9 mouse cellular contexts compared by ENCODE assay signal in the genomic region with DNA sequence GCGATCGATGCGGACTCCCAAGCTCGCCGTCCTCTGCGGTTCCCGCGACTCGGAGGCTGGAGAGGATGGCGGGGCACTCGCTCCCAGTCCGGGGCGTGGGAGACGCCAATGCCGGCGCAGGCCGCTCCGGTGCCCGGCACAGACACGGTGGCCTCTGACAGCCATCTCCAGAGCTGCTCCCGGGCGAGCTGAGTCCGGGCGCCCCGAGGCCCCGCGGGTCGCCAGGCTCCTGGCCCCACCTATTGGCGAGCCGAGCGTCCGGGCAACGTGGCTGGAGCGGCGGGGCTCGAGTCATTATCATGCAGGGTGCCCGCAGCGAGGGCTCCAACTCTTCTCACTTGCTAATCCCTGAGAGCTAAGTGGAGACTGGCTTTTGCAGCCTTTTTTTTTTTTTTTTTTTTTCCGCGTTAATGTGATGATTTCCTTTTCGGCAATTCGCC. TPM values are rescaled to one million over a fixed set of nuclear protein-coding genes. Genes with fewer than 3 reads are reported as not detected.
DNase-seq lines count a peak whose midpoint lies in the region; ATAC-seq lines count a peak whose summit lies in the region.
"Had no signal": no experiment of that assay in that cellular context is flagged by ENCODE, and none has a peak within 500 bp of the region (broad histone marks: within the 10 kb centered on the region; RNA-seq: fewer than 3 reads in every experiment).

No protein-coding gene starts in this region.

- H3K36me3 ChIP-seq in heart, embryonic 10.5 days, result no peaks in the 10 kb centered on the region
- H3K36me3 ChIP-seq in forebrain, embryonic 13.5 days (ENCODE audit: poor library complexity, severe bottlenecking), result no peaks in the 10 kb centered on the region
- no peaks in the 10 kb centered on the region for H3K36me3 ChIP-seq in hindbrain, embryonic 16.5 days (ENCODE audit: control insufficient read depth, insufficient read depth, low read length)
- no peaks in the 10 kb centered on the region for H3K36me3 ChIP-seq in limb, embryonic 13.5 days
- no peaks in the 10 kb centered on the region for H3K36me3 ChIP-seq in neural tube, embryonic 15.5 days

- intact Hi-C loops in heart, postnatal 36 days (cut with DNase I), result no loop called here

- peak; percentile 77 for DNase-seq in heart, embryonic 10.5 days (ENCODE audit: low spot score)
- no peak for DNase-seq in heart, postnatal 36 days
- DNase-seq in cerebellum, adult 11-12 months, result peak; percentile 83

- ATAC-seq in forebrain, embryonic 13.5 days, result peak; percentile 66
- ATAC-seq in hindbrain, embryonic 16.5 days, result peak; percentile 74
- ATAC-seq in limb, embryonic 13.5 days (ENCODE audit: low FRiP score, low read depth), result peak; percentile 26; the same call in 1 of the 2 replicates
- peak; percentile 55 for ATAC-seq in neural tube, embryonic 15.5 days (ENCODE audit: low FRiP score)
- ATAC-seq in megakaryocyte progenitor cell, adult 5-6 weeks (replicated peaks; ENCODE audit: poor library complexity), result no peak

- H3K27me3 ChIP-seq in heart, embryonic 10.5 days (ENCODE audit: insufficient read depth, poor library complexity, severe bottlenecking), result peaks cover 16% of the 10 kb centered on the region; the same call in 1 of the 2 replicates
- peaks cover 13% of the 10 kb centered on the region for H3K27me3 ChIP-seq in forebrain, embryonic 13.5 days
- H3K27me3 ChIP-seq in hindbrain, embryonic 16.5 days (replicated peaks; ENCODE audit: control insufficient read depth, insufficient read depth, low read length), result no peaks in the 10 kb centered on the region
- H3K27me3 ChIP-seq in limb, embryonic 13.5 days, result peaks cover 60% of the 10 kb centered on the region
- H3K27me3 ChIP-seq in neural tube, embryonic 15.5 days (replicated peaks), result no peaks in the 10 kb centered on the region

- peak overlapping the region; percentile 72 for H3K27ac ChIP-seq in heart, embryonic 10.5 days
- H3K27ac ChIP-seq in forebrain, embryonic 13.5 days, result no peak overlapping the region
- peak overlapping the region; percentile 92 for H3K27ac ChIP-seq in hindbrain, embryonic 16.5 days (ENCODE audit: low read depth, low read length)
- H3K27ac ChIP-seq in limb, embryonic 13.5 days, result no peak overlapping the region
- H3K27ac ChIP-seq in neural tube, embryonic 15.5 days (replicated peaks), result peak overlapping the region; percentile 83

- WGBS in heart, embryonic 10.5 days, result under 1% methylated on average over 42 of the region's 42 CpGs
- 0% methylated on average over 42 of the region's 42 CpGs for WGBS in forebrain, embryonic 13.5 days
- WGBS in hindbrain, embryonic 16.5 days, result under 1% methylated on average over 42 of the region's 42 CpGs
- under 1% methylated on average over 41 of the region's 42 CpGs for WGBS in limb, embryonic 13.5 days
- under 1% methylated on average over 39 of the region's 42 CpGs for WGBS in neural tube, embryonic 15.5 days

- peak overlapping the region; percentile 97 for H3K4me2 ChIP-seq in forebrain, embryonic 13.5 days
- peak overlapping the region; percentile 67 for H3K4me2 ChIP-seq in hindbrain, embryonic 16.5 days (ENCODE audit: low read length)
- peak overlapping the region; percentile 96 for H3K4me2 ChIP-seq in limb, embryonic 13.5 days (replicated peaks)
- H3K4me2 ChIP-seq in neural tube, embryonic 15.5 days, result peak overlapping the region; percentile 84

- H3K9ac ChIP-seq in forebrain, embryonic 13.5 days, result peak overlapping the region; percentile 74
- H3K9ac ChIP-seq in hindbrain, embryonic 16.5 days (ENCODE audit: low read depth, low read length), result peak overlapping the region; percentile 89
- H3K9ac ChIP-seq in limb, embryonic 13.5 days, result peak overlapping the region; percentile 65
- peak overlapping the region; percentile 77 for H3K9ac ChIP-seq in neural tube, embryonic 15.5 days (replicated peaks)

- H3K9me3 ChIP-seq in heart, embryonic 10.5 days, result no peaks in the 10 kb centered on the region
- H3K9me3 ChIP-seq in forebrain, embryonic 13.5 days (replicated peaks), result no peaks in the 10 kb centered on the region
- H3K9me3 ChIP-seq in hindbrain, embryonic 16.5 days (ENCODE audit: control insufficient read depth, low read length), result no peaks in the 10 kb centered on the region
- H3K9me3 ChIP-seq in limb, embryonic 13.5 days, result no peaks in the 10 kb centered on the region
- H3K9me3 ChIP-seq in neural tube, embryonic 15.5 days (replicated peaks), result no peaks in the 10 kb centered on the region

- peak overlapping the region; percentile 79 for H3K4me3 ChIP-seq in heart, embryonic 10.5 days
- H3K4me3 ChIP-seq in forebrain, embryonic 13.5 days, result peak overlapping the region; percentile 75
- peak overlapping the region; percentile 77 for H3K4me3 ChIP-seq in hindbrain, embryonic 16.5 days (ENCODE audit: low read length)
- peak overlapping the region; percentile 62 for H3K4me3 ChIP-seq in limb, embryonic 13.5 days
- H3K4me3 ChIP-seq in neural tube, embryonic 15.5 days (replicated peaks), result peak overlapping the region; percentile 75

- no peaks in the 10 kb centered on the region; the same call in 1 of the 2 replicates for H3K4me1 ChIP-seq in heart, embryonic 10.5 days
- H3K4me1 ChIP-seq in forebrain, embryonic 13.5 days, result peaks cover 17% of the 10 kb centered on the region; the same call in 1 of the 2 replicates
- peaks cover 4% of the 10 kb centered on the region for H3K4me1 ChIP-seq in hindbrain, embryonic 16.5 days (ENCODE audit: control insufficient read depth, insufficient read depth, low read depth, low read length)
- peaks cover 16% of the 10 kb centered on the region for H3K4me1 ChIP-seq in limb, embryonic 13.5 days
- peaks cover 20% of the 10 kb centered on the region for H3K4me1 ChIP-seq in neural tube, embryonic 15.5 days

RNA-seq across cellular contexts. Expression of gene Grid2, which starts 1.8 kb away (rescaled TPM):
- 0.60 and 0.71 TPM in 2 replicates for polyA plus RNA-seq in heart, embryonic 10.5 days (2016; fragmentation: Nextera tagmentation; extraction: Ambion mirVana)
- under 1 TPM in 1 of 2 experiments, not detected in 1; 0.16 TPM for total RNA-seq in heart, postnatal 36 days (2021)
- 1.7 and 2.6 TPM in 2 replicates for polyA plus RNA-seq in forebrain, embryonic 13.5 days (2015; fragmentation: Nextera tagmentation; extraction: Ambion mirVana)
- polyA plus RNA-seq in hindbrain, embryonic 16.5 days (2015; fragmentation: Nextera tagmentation; extraction: Ambion mirVana), result 15.7 and 17.9 TPM in 2 replicates
- polyA plus RNA-seq in limb, embryonic 13.5 days (2015; fragmentation: Nextera tagmentation; extraction: Ambion mirVana), result 2.2 and 2.3 TPM in 2 replicates
- polyA plus RNA-seq in neural tube, embryonic 15.5 days (2015; fragmentation: Nextera tagmentation; extraction: Ambion mirVana), result 11.5 and 14.8 TPM in 2 replicates
- total RNA-seq in megakaryocyte progenitor cell, adult 5-6 weeks (2015), result not detected in 2 replicates
- not detected in 2 replicates for total RNA-seq in megakaryocyte progenitor cell, adult 5-6 weeks (2017)
- polyA plus RNA-seq: C2C12 had no signal

Comparison
In these comparisons a context has a peak if more than half of its experiments do, and no peak if none do; other contexts are left out.
1. DNase-seq: peak in heart, embryonic 10.5 days (single experiment) and cerebellum, adult 11-12 months (single experiment); none in heart, postnatal 36 days (0 of 2).
2. H3K27ac ChIP-seq: peak in heart, embryonic 10.5 days (single experiment), hindbrain, embryonic 16.5 days (single experiment) and neural tube, embryonic 15.5 days (single experiment); none in forebrain, embryonic 13.5 days (single experiment) and limb, embryonic 13.5 days (single experiment).
3. Peak in every context shown above with its lines, with median percentiles within 50 percentile points of each other: H3K4me3 ChIP-seq, H3K4me2 ChIP-seq and H3K9ac ChIP-seq.